Mouse (Mus musculus) C2C12 (cell line): ENCODE measurements around the gene Stk10.

Source experiments
- CEBPB ChIP-seq: IDR thresholded peaks from one replicate; pipeline ENCODE4 v1.6.1; 2011; ENCODE audit warnings: low read depth, mild to moderate bottlenecking, control low read depth, moderate library complexity
- CTCF ChIP-seq: IDR thresholded peaks from one replicate; pipeline ENCODE4 v1.5.1; 2011; ENCODE audit not compliant: control insufficient read depth, insufficient read depth, insufficient read length
- FOSL1 ChIP-seq: IDR thresholded peaks from one replicate; pipeline ENCODE4 v1.8.0; 2011; ENCODE audit warnings: mild to moderate bottlenecking, low read length; ENCODE audit not compliant: poor library complexity, insufficient read depth, severe bottlenecking
- MAX ChIP-seq: IDR thresholded peaks from one replicate; pipeline ENCODE4 v1.6.1; 2011; ENCODE audit warnings: mild to moderate bottlenecking, control low read depth
- MYOD1 ChIP-seq: IDR thresholded peaks from one replicate; pipeline ENCODE4 v1.6.1; 2011; ENCODE audit warnings: low read depth; ENCODE audit not compliant: control insufficient read depth, insufficient read length
- MYOG ChIP-seq: IDR thresholded peaks from one replicate; pipeline ENCODE4 v1.6.1; 2011; ENCODE audit not compliant: control insufficient read depth, insufficient read length; ENCODE audit errors: extremely low read depth
- USF1 ChIP-seq: IDR thresholded peaks from one replicate; pipeline ENCODE4 v1.6.1; 2011; ENCODE audit warnings: low read depth, mild to moderate bottlenecking, control low read depth, moderate library complexity

DNA sequence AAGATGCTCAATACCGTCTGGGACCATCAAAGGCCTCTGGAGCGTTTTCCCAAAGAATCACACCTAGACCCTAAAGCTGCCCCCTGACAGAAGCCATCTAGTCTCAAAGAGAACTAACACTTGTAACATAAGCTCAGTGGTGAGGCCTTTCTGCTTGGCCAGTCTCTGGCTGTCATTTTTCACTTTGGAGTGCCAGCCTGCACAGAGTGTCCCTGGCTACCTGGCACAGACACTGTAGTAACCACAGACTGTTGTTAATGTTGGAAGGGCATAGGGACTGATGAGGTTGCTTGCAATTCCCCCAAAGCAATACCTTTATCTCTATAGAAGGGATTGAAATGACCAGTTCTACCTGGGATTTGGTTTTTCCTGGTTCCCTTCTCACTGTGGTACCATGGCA lies 11.9 kb upstream of the Stk10 start:
- no peak for TF ChIP-seq MAX
- TF ChIP-seq CTCF: no peak
- TF ChIP-seq MYOD1: no peak
- TF ChIP-seq FOSL1: no peak
- no peak for TF ChIP-seq USF1
- no peak for TF ChIP-seq CEBPB
- no peak for TF ChIP-seq MYOG
